Mouse (Mus musculus) spleen, postnatal 14 days (tissue): Measurements from ENCODE around the gene Pex6.

ENCODE experiments used
- DNase-seq, 2 experiments: peaks; one replicate each; pipeline ENCODE4 v3.0.0; 2021 to 2022; ENCODE audit warnings: low spot score in 2 of 2

Pex6 gene

DNA sequence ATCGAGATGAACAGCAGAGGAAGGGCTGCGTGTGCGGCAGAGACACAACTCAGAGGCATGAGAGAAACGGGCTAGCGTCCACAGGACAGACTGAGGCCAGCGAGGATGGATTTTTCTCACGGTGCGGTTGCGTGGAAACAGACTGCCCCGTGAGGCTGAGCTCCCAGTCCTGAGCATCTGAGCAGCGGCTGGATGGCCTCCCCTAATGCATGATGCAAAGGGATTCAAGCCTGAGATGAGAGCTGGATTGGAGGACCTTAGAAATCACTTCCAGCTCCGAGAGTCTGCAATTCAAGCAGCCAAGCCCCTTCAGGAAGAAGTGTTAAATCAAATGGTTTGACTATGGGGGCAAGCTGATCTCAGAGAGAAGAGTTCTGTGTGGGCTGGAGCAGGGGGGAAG lies 9.8 kb upstream of the Pex6 start:
- no peak for DNase-seq

DNA sequence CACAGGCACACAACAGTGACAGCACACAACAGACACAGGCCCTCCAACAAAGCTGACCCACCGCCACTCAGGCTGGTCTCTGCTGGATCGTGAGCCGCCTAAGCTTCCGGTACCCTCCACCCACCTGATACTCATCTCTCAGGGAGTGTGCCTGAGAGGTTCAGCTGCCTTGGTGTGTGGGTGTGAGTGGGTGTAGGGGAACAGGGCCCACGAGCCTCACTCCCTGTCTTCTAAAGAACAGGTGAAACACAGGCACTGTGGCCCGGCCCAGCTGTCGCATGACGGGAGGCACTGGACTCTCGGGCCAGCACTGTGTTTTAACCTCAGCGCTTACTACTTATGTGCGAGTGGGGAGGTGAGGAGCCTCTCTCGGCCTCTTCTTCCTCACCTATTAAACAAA lies 9.2 kb upstream of the Pex6 start:
- no peak for DNase-seq

GRCm38 (mm10) chr17:46702506-46702905 lies 8.8 kb upstream of the Pex6 start:
- no peak for DNase-seq

DNA sequence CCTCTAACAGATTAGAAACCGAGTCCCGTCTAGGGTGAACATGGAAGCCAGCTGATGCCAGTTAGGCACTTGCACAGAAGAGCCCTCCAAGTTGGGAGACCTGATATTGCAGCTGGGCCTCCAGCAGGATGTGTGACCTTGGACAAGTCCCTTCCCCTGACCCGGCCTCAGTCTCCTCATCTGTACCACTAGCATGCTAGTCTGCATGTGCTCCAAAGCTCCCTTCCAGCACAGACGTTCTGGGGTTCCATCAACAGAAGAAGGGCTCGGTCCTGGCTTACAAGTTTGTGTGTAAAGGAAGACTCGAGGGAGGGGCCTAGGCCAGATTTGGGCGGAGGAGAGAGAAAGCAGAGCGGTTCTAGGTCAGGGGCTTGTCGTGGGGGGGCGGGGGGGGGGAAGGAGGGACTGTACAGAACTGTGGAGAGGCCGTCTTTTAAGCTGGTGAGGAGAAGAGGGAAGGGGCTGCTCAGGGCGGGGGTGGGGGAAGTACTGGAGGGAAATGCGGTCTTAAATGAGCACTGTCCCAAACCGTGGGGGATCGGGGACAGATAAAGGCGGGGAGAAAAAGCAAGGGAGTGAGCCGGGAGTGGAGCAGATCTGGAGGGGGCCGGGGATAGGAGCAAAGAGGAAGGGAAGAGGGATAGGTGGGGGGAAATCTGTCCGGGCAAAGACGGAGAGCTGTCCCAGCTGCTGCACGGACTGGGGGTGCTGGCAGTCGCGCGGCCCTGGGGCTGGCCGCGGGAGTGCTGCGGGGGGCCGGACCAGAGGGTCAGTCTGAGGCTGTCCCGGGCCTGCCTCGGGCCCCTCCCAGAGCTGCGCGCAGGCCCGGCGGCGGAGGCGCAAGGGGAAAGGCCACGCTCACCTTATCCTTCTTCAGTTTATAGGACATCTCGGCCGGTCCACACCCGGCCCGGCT lies 7.0 kb upstream of the Pex6 start:
- DNase-seq = no peak

- DNase-seq = peak; percentile 88 to 91
Measured at GRCm38 (mm10) chr17:46704887-46705835, 6.1 kb upstream of the Pex6 start, which contains the start of gene Ppp2r5d. Gene Ppp2r5d (minus strand): TSS chr17:46705111.

- DNase-seq = no peak
Measured at GRCm38 (mm10) chr17:46706375-46707089, 4.7 kb upstream of the Pex6 start.

GRCm38 (mm10) chr17:46711612-46712271 lies 479 bp downstream of the Pex6 start:
- DNase-seq = peak; percentile 26 to 30

DNA sequence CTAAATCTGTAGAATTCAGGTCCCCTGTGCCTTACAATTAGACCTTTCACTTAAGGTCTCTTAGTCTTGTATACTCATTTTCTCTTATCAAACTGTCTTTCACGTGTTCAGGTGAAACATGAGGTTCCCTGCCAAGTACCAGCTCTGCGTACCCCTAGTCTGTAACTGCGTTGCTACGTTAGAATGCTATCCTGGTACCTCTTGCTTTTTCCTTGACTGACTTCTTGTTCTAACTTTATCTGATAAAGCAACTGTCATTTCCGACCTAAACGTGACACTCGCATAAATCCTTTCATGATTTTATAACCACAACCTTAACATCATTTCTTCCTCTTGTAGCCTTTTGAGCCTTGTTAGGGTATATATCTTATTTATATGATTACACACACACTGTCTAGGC lies 1.2 kb downstream of the Pex6 start:
- no peak for DNase-seq

DNA sequence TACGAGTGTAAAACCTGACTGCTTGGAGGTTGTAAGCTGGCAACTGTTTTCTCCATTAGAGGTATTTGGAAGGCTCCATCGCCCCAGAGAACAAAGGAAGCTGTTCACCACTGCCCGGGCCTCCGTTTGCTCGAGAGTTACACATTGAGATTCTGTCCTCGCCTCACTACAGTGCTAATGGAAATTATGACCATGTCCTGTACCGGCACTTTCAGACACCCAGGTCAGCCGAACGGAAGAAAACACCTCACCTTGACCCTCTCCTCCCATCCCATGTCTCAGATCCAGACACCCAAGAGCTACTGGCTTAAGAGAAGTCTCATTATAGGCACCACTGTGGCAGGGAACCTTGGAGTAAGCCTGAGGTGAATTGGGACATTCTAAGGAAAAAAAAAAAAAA lies 2.6 kb downstream of the Pex6 start:
- DNase-seq = no peak

DNA sequence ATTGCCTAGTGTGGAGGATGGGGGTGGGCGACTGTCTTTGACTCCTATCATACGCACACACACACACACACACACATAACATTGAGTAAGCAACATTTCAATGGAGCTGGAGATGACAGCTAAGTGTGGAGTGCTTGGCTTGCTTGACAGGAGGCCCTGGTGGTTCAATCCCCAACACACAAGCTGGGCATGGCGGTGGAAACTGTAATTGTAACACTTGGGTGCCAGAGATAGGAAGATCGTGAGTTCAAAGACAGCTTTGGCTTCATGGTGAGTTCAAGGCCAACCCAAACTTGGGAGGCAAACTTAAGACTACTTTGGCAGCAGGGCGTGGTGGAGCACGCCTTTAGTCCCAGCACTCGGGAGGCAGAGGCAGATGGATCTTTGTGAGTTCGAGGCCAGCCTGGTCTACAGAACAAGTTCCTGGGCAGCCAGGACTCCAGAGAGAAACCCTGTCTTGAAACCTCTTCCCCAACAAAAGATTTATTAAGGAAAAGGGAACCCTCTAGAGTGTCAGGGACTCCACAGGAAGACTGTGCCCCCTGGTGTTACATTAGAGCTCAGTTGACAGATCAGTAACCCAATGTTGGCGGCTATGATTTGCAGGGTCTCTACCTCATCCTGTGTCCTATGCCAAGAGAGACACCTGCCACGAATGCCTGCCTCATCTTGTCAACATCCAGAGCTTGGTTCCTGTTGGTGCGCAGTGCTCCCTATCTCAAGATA lies 3.7 kb downstream of the Pex6 start:
- no peak for DNase-seq

- no peak for DNase-seq
Measured at GRCm38 (mm10) chr17:46721077-46721476, 9.8 kb downstream of the Pex6 start.

DNA sequence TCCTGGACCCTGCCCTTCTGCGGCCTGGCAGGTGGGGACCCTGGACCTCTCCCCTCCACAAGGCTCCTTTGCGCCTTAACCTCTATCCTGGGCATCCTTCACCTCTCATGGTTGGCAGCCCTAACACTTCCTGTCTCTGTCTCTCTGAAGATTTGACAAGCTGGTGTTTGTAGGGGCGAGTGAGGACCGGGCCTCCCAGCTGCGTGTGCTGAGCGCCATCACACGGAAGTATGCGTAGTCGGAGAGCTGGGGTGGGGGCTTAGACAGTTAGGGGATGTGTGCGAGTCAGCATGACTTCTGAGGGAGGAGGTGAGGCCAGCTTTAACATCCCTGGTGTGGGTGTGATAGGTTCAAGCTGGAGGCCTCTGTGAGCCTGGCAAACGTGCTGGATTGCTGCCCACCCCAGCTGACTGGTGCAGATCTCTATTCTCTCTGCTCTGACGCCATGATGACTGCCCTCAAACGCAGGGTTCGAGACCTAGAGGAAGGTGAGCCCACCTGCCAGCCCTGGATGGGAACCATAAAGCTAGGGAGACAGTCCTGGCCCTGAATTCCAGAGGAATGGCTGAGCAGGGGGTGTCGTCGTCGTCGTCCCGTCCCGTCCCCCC lies 13.3 kb downstream of the Pex6 start:
- DNase-seq = no peak

GRCm38 (mm10) chr17:46725273-46725672 lies 14.0 kb downstream of the Pex6 start:
- DNase-seq = no peak

DNA sequence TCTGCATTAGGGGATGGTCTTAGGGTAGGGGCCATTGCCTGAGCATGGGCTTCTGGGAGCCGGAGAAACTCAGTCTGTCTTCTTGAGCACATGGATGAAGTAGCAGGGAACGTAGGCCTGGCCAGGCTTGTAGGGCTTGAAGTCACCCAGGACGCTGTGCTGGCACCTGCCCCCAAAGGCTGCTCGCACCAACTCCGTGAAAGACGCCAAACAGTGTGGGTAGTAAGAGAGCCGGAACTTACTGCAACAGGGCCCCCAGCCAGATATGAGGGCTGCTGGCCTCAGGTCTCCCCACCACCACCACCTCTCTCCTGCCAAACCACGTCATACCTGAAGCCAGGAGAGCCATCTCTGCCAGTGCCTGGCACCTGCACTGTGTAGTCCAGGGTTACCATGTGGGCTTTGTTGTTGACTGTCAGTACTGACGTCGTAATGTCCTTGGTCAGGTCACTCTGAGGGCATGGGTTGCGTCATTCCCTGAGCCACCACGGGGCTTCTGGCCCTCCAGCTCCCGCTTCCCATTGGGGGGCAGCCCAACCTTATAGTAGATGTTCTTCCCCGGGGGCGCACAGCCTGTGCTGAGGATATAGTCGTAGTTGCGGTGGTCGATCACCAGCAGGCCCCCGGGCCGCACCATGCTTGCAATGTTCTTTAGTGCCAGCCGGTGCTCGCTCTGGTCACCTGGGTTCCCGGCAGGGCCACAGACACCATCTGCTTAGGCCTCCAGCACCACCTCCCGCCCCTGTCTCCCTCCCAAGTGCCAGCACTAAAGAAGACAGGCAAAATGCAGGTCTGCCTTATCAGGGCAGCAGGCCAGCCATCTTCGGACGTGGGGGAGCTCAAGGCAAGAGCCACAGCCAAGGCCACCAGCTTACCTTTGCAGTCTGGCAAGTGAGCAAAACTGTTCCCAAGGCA lies 14.7 kb downstream of the Pex6 start:
- no peak for DNase-seq

- DNase-seq = no peak
Measured at GRCm38 (mm10) chr17:46727271-46727670, 16.0 kb downstream of the Pex6 start.

DNA sequence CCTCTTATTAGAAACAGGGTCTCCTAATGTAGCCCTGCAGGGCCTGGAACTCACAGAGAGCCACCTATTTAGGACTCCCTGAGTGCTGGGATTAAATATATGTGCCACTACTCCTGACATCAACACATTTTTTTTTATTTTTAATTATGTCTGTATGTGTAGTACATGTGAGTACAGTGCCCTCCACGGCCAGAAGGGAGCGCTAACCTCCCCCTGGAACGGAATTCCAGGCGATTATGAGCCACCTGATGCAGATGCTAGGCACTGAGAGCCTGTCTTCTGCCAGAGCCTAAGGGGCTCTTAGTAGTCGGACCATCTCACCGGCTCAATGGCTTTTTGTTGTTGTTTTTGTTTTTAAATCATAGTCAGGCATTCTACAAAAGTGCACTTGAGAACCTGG lies 16.8 kb downstream of the Pex6 start:
- no peak for DNase-seq

DNA sequence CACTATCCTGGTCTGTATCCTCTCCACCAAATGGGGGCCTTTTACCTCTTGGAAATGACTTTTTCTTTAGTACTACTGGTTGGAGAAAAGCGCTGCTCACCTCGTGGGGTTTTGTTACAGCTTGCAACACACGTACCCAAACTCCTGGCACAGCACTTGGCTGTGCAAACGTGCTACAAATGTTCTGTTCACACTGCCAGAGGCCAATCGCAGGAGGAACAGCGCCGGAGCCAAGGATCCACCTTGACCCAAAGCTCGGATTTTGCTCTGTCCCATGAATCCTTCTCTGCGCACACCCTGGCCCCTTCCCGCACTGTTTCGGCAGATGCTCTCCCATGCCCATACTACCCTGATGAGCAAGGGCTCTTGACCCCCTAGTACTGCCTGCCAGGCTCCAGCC lies 17.2 kb downstream of the Pex6 start:
- DNase-seq = no peak

DNA sequence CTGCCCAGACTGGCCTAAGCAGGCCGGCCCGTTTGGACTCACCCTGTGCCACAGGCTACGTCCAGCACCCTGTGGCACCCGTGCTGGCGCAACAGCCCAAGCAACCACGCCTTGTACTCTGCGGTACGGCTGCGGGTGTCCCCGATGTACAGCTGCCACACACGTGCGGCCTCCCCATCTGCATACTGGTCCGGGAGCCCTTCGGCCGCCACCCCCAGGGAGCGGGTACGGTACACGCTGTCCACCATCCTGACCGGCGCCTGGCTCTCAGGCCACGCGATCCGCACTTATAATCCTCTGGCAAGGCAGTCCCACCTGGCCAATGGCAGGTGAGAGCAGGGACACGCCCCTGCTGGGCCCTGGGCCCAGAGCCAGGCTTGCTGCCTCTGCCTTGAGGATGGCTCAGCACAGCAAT lies 17.6 kb downstream of the Pex6 start, which contains the start of gene Gnmt:
Gene Gnmt (minus strand): TSS at position 265 of the 415 bp plus-strand sequence.
- no peak for DNase-seq

- DNase-seq = no peak
Measured at GRCm38 (mm10) chr17:46734055-46734454, 22.8 kb downstream of the Pex6 start.
